Mouse (Mus musculus): ENCODE measurements at regions not wholly inside any gene's neighbourhood (a gene's known extent, or its start where the extent isn't known, plus 50 kb on each side); places are given as distances from the start of the nearest gene placed in this dataset.

- peak; percentile 23 for DNase-seq
Measured at GRCm38 (mm10) chr7:117127728-117128127, 253.1 kb upstream of the Xylt1 start.

- DNase-seq: no peak
Measured at GRCm38 (mm10) chr7:117134869-117135268, 245.9 kb upstream of the Xylt1 start.

- no peak for DNase-seq
Measured at GRCm38 (mm10) chr7:117138681-117139080, 242.1 kb upstream of the Xylt1 start.

GRCm38 (mm10) chr7:117139245-117139970, 241.4 kb upstream of the Xylt1 start:
- DNase-seq: no peak

GRCm38 (mm10) chr7:117139971-117140247, 240.9 kb upstream of the Xylt1 start:
- DNase-seq: no peak

- no peak for DNase-seq
Measured at GRCm38 (mm10) chr7:117146809-117147208, 234.0 kb upstream of the Xylt1 start.

- no peak for DNase-seq
Measured at GRCm38 (mm10) chr7:117150355-117150754, 230.4 kb upstream of the Xylt1 start.

- DNase-seq: no peak
Measured at GRCm38 (mm10) chr7:117153826-117154550, 226.8 kb upstream of the Xylt1 start.

GRCm38 (mm10) chr7:117161193-117161908, 219.4 kb upstream of the Xylt1 start:
- DNase-seq: no peak

- DNase-seq: no peak
Measured at GRCm38 (mm10) chr7:117174811-117175422, 205.9 kb upstream of the Xylt1 start.

GRCm38 (mm10) chr7:117184011-117184410, 196.8 kb upstream of the Xylt1 start:
- no peak for DNase-seq

- no peak for DNase-seq
Measured at GRCm38 (mm10) chr7:117185891-117186290, 194.9 kb upstream of the Xylt1 start.

- no peak for DNase-seq
Measured at GRCm38 (mm10) chr7:117196611-117197010, 184.2 kb upstream of the Xylt1 start.

GRCm38 (mm10) chr7:117226294-117226693, 154.5 kb upstream of the Xylt1 start:
- DNase-seq: no peak

GRCm38 (mm10) chr7:117229619-117230018, 151.2 kb upstream of the Xylt1 start:
- DNase-seq: no peak

- no peak for DNase-seq
Measured at GRCm38 (mm10) chr7:117256819-117257218, 124.0 kb upstream of the Xylt1 start.

- no peak for DNase-seq
Measured at GRCm38 (mm10) chr7:117258557-117258956, 122.2 kb upstream of the Xylt1 start.

GRCm38 (mm10) chr7:117259151-117259550, 121.6 kb upstream of the Xylt1 start:
- no peak for DNase-seq

- DNase-seq: no peak
Measured at GRCm38 (mm10) chr7:117259674-117260294, 121.0 kb upstream of the Xylt1 start.

GRCm38 (mm10) chr7:117260596-117260995, 120.2 kb upstream of the Xylt1 start:
- DNase-seq: no peak

- no peak for DNase-seq
Measured at GRCm38 (mm10) chr7:117263126-117263525, 117.7 kb upstream of the Xylt1 start.

- no peak for DNase-seq
Measured at GRCm38 (mm10) chr7:117264341-117264740, 116.4 kb upstream of the Xylt1 start.

- DNase-seq: no peak
Measured at GRCm38 (mm10) chr7:117268096-117268495, 112.7 kb upstream of the Xylt1 start.

Data from thymus, postnatal 14 days (tissue).